Mouse (Mus musculus): ENCODE results near the gene Rhod.

GRCm38 (mm10) chr19:4440222-4440621 is 990 bp upstream of the Rhod start:
- TF ChIP-seq CTCF (IDR thresholded peaks at IDR 0.05; ENCODE audit: extremely low read depth, insufficient read depth, insufficient read length, insufficient replicate concordance) (no peak), POLR2A (IDR thresholded peaks at IDR 0.05; ENCODE audit: low read depth, low read length) (no peak)

All from spleen, adult 2 months (tissue).